Mouse (Mus musculus): ENCODE data around the gene Zfp629. TPM values are rescaled to one million over a fixed set of nuclear protein-coding genes. Genes with fewer than 3 reads are reported as not detected.

Gene Zfp629
- polyA plus RNA-seq, 1 experiment, result 5.2 TPM

DNA sequence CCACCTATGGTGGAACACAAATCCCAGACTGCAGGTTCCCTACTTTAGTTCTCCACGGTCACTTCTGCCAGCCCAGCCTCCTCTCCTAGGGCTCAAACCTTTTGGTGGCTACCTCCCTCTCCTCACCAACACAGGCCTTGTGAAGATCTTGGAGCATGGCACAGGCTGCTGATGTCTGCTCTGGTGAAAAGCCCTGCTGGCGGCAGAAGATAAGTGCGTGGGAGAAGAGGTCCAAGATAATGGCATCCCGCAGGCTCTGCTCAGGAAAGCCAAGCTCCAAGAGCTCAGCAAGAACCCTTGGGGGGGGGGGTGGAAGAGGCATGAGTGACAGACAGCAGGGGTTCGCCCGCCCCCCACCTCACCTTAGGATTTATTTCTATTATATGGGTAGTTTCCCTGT is 29.4 kb downstream of the Zfp629 start:
- Histone ChIP-seq H3K79me3 (ENCODE audit: low read depth) (peaks cover 11% of the 10 kb centered on the region), H3K4me3 (ENCODE audit: insufficient read depth, poor library complexity, severe bottlenecking) (no peak overlapping the region), H3K27me3 (ENCODE audit: control insufficient read depth, insufficient read depth, insufficient read length) (no peaks in the 10 kb centered on the region), H3ac (ENCODE audit: control insufficient read depth, insufficient read length, low read depth) (no peak overlapping the region), H3K36me3 (ENCODE audit: control insufficient read depth, insufficient read depth) (peaks cover 27% of the 10 kb centered on the region), H3K79me2 (ENCODE audit: control insufficient read depth, insufficient read depth) (peaks cover 12% of the 10 kb centered on the region)
- no peak for TF ChIP-seq MAX (IDR thresholded peaks at IDR 0.05)
- no peak for TF ChIP-seq CEBPB (IDR thresholded peaks at IDR 0.05; ENCODE audit: low read depth)
- no peak for TF ChIP-seq CTCF (IDR thresholded peaks at IDR 0.05; ENCODE audit: control insufficient read depth, insufficient read depth, insufficient read length)

DNA sequence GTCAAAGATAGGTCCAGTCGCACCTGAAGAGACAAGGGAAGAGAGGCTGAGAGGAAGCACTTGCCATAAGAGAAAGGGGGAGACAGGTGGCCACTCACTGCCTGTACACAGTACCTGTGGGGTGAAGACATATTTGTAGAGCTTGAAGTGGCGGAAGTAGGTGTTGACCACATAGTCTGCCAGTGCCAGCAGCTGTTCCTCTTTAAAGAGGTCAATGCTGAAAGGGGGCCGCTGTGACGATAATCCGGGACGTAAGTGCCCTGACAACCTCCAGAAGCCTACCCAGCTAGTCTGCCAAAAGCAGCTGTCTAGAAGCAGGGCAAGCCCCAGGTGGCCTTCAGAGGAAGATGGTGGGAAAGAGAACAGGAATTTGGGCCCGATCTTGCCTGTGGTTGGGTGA is 30.6 kb downstream of the Zfp629 start:
- H3K79me3 ChIP-seq (ENCODE audit: low read depth), result peaks cover 9% of the 10 kb centered on the region
- H3K27me3 ChIP-seq (ENCODE audit: control insufficient read depth, insufficient read depth, insufficient read length), result no peaks in the 10 kb centered on the region
- H3ac ChIP-seq (ENCODE audit: control insufficient read depth, insufficient read length, low read depth), result no peak overlapping the region
- TF ChIP-seq MYOG (IDR thresholded peaks at IDR 0.05; ENCODE audit: control insufficient read depth, extremely low read depth, insufficient read length), result no peak
- no peak for TF ChIP-seq USF1 (IDR thresholded peaks at IDR 0.05; ENCODE audit: low read depth)
- no peak for TF ChIP-seq FOSL1 (IDR thresholded peaks at IDR 0.05; ENCODE audit: insufficient read depth, low read length, poor library complexity, severe bottlenecking)
- TF ChIP-seq CTCF (IDR thresholded peaks at IDR 0.05; ENCODE audit: control insufficient read depth, insufficient read depth, insufficient read length), result no peak
- no peak for TF ChIP-seq MYOD1 (IDR thresholded peaks at IDR 0.05; ENCODE audit: control insufficient read depth, insufficient read length, low read depth)
- TF ChIP-seq CEBPB (IDR thresholded peaks at IDR 0.05; ENCODE audit: low read depth), result no peak
- no peak for TF ChIP-seq MAX (IDR thresholded peaks at IDR 0.05)
- H3K4me3 ChIP-seq (ENCODE audit: insufficient read depth, poor library complexity, severe bottlenecking), result no peak overlapping the region
- peaks cover 12% of the 10 kb centered on the region for H3K79me2 ChIP-seq (ENCODE audit: control insufficient read depth, insufficient read depth)
- peaks cover 21% of the 10 kb centered on the region for H3K36me3 ChIP-seq (ENCODE audit: control insufficient read depth, insufficient read depth)

DNA sequence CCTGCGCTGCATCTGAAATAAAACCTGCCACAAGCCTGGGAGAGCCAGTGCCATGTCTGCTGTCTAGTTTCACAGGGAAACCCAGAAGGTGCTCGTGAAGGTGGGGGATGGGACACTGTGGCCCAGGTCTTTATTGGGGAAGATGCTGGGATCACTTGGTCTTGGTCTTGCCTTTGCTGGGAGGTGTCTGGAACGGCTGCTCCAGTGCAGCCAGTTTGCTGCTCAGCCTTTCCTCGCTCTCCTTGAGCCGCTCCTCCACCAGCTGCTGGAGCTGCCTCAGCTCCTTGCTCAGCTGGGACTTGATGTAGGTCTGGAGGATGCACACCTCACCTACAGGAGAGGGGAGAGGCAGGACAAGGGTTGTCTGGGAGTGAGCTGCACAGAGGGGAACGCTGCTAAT is 32.3 kb downstream of the Zfp629 start:
- Histone ChIP-seq H3ac (ENCODE audit: control insufficient read depth, insufficient read length, low read depth) (no peak overlapping the region), H3K36me3 (ENCODE audit: control insufficient read depth, insufficient read depth) (peaks cover 27% of the 10 kb centered on the region), H3K27me3 (ENCODE audit: control insufficient read depth, insufficient read depth, insufficient read length) (no peaks in the 10 kb centered on the region), H3K4me3 (ENCODE audit: insufficient read depth, poor library complexity, severe bottlenecking) (no peak overlapping the region), H3K79me3 (ENCODE audit: low read depth) (no peaks in the 10 kb centered on the region), H3K79me2 (ENCODE audit: control insufficient read depth, insufficient read depth) (no peaks in the 10 kb centered on the region)
- TF ChIP-seq MYOG (IDR thresholded peaks at IDR 0.05; ENCODE audit: control insufficient read depth, extremely low read depth, insufficient read length), result no peak
- TF ChIP-seq FOSL1 (IDR thresholded peaks at IDR 0.05; ENCODE audit: insufficient read depth, low read length, poor library complexity, severe bottlenecking), result no peak
- no peak for TF ChIP-seq MAX (IDR thresholded peaks at IDR 0.05)
- no peak for TF ChIP-seq MYOD1 (IDR thresholded peaks at IDR 0.05; ENCODE audit: control insufficient read depth, insufficient read length, low read depth)
- no peak for TF ChIP-seq CEBPB (IDR thresholded peaks at IDR 0.05; ENCODE audit: low read depth)
- no peak for TF ChIP-seq CTCF (IDR thresholded peaks at IDR 0.05; ENCODE audit: control insufficient read depth, insufficient read depth, insufficient read length)
- no peak for TF ChIP-seq USF1 (IDR thresholded peaks at IDR 0.05; ENCODE audit: low read depth)

DNA sequence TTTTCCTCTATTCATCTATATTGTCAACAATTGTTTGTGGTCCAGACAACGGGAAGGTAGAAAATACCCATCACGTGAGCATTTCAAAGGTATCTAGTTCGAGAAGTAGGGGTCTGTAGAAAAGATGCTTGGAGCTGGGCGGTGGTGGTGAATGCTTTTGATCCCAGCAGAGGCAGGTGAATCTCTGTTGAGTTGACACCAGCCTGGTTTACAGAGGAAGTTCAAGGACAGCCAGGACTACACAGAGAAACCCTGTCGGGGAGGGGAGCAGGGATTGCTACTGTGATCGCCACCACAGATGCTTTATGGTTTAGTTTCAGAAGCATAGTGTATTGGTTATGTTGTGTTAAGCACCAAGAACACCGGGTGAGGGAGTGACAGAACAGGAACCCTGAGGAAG is 41.5 kb downstream of the Zfp629 start:
- Histone ChIP-seq H3K4me3 (ENCODE audit: insufficient read depth, poor library complexity, severe bottlenecking) (peak overlapping the region; percentile 40), H3K36me3 (ENCODE audit: control insufficient read depth, insufficient read depth) (peaks cover 5% of the 10 kb centered on the region), H3K79me2 (ENCODE audit: control insufficient read depth, insufficient read depth) (peaks cover 19% of the 10 kb centered on the region), H3K27me3 (ENCODE audit: control insufficient read depth, insufficient read depth, insufficient read length) (no peaks in the 10 kb centered on the region), H3K79me3 (ENCODE audit: low read depth) (peaks cover 6% of the 10 kb centered on the region), H3ac (ENCODE audit: control insufficient read depth, insufficient read length, low read depth) (peak overlapping the region; percentile 18)
- TF ChIP-seq MAX (IDR thresholded peaks at IDR 0.05) (no peak), MYOD1 (IDR thresholded peaks at IDR 0.05; ENCODE audit: control insufficient read depth, insufficient read length, low read depth) (no peak), FOSL1 (IDR thresholded peaks at IDR 0.05; ENCODE audit: insufficient read depth, low read length, poor library complexity, severe bottlenecking) (no peak), USF1 (IDR thresholded peaks at IDR 0.05; ENCODE audit: low read depth) (no peak)

DNA sequence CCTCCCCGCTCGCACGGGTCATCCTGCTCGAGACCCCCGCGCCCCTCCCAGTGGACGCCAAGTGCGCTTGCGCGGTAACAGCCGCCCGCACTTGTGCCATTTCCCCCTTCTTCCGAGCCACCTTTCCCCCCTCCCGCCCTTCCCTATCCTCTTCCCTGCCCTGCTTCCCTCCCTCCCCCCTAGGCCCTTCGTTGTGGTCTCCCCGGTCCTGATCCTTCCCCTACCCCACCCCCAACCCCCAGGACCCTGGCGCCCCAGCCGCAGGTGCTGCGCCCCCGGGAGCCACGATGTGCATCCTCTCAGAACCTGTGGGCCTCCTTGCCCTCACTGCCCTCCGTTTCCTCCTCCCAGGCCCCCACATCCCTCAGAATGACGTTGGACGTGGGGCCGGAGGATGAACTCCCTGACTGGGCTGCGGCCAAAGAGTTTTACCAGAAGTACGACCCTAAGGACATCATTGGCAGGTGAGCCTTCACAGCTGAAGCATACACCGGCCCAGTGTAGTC is 42.0 kb downstream of the Zfp629 start:
- peaks cover 19% of the 10 kb centered on the region for H3K79me2 ChIP-seq (ENCODE audit: control insufficient read depth, insufficient read depth)

DNA sequence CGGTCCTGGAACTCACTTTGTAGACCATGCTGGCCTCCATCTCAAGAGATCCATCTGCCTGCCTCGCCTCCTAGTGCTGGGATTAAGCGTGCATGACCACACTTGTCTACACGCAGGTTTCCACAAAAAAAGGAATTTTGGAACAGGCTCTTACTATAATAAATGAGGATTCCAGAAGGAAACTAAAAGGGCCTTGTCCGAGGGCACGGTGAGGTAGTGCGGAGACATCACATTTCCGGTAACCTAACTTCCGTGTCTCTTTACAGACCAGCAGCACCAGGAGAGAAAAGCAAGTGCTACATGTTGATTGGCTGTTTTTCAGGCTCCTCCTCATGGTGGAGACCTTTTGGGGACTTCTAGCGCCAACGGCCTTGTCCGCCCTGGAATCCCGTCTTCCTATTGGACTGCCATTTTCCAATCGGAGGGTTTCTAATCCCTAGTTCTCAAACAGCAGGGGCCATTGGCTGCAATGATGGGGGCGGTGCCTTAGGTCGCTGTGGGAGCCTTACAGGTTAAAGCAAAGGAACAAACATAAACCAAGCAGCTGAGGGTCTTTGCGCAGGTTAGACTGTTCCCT is 42.6 kb downstream of the Zfp629 start, which contains the start of gene Phkg2:
Phkg2 (plus strand) TSS at position 446 of the 577 bp plus-strand sequence.
- peak; percentile 34 for TF ChIP-seq MAX (IDR thresholded peaks at IDR 0.05)
- TF ChIP-seq MYOG (IDR thresholded peaks at IDR 0.05; ENCODE audit: control insufficient read depth, extremely low read depth, insufficient read length), result no peak
- H3K79me2 ChIP-seq (ENCODE audit: control insufficient read depth, insufficient read depth), result peaks cover 19% of the 10 kb centered on the region
- H3ac ChIP-seq (ENCODE audit: control insufficient read depth, insufficient read length, low read depth), result peak within 1 kb of the TSS; percentile 64

More for the DNA sequence above, 42.0 kb downstream of the Zfp629 start:
- Histone ChIP-seq H3K79me3 (ENCODE audit: low read depth) (peaks cover 6% of the 10 kb centered on the region), H3K36me3 (ENCODE audit: control insufficient read depth, insufficient read depth) (peaks cover 5% of the 10 kb centered on the region), H3ac (ENCODE audit: control insufficient read depth, insufficient read length, low read depth) (peak overlapping the region; percentile 64), H3K27me3 (ENCODE audit: control insufficient read depth, insufficient read depth, insufficient read length) (no peaks in the 10 kb centered on the region), H3K4me3 (ENCODE audit: insufficient read depth, poor library complexity, severe bottlenecking) (peak overlapping the region; percentile 40)
- TF ChIP-seq CEBPB (IDR thresholded peaks at IDR 0.05; ENCODE audit: low read depth), result no peak

More for the DNA sequence above, 42.6 kb downstream of the Zfp629 start, which contains the start of gene Phkg2:
- Histone ChIP-seq H3K79me3 (ENCODE audit: low read depth) (peaks cover 6% of the 10 kb centered on the region), H3K27me3 (ENCODE audit: control insufficient read depth, insufficient read depth, insufficient read length) (no peaks in the 10 kb centered on the region), H3K4me3 (ENCODE audit: insufficient read depth, poor library complexity, severe bottlenecking) (peak within 1 kb of the TSS; percentile 43), H3K36me3 (ENCODE audit: control insufficient read depth, insufficient read depth) (no peaks in the 10 kb centered on the region)

Data from C2C12 (cell line).